Mouse (Mus musculus) ES-E14 (cell line): ENCODE data around the gene Prickle2.

Experiments
- CHD2 ChIP-seq: IDR thresholded peaks from 2 replicates; pipeline ENCODE4 v1.6.1; 2014; ENCODE audit warnings: mild to moderate bottlenecking, low read depth, low read length, inconsistent platforms
- HCFC1 ChIP-seq: IDR thresholded peaks from 2 replicates; pipeline ENCODE4 v1.6.1; 2012; ENCODE audit warnings: low read length, inconsistent platforms, borderline replicate concordance; ENCODE audit not compliant: insufficient read depth
- MAFK ChIP-seq: IDR thresholded peaks from 2 replicates; pipeline ENCODE4 v1.6.1; 2014; ENCODE audit warnings: mild to moderate bottlenecking, low read depth, low read length, inconsistent platforms; ENCODE audit not compliant: insufficient read depth
- ZC3H11A ChIP-seq: IDR thresholded peaks from 2 replicates; pipeline ENCODE4 v1.6.1; 2012; ENCODE audit warnings: low read depth, mild to moderate bottlenecking, inconsistent platforms, low read length, borderline replicate concordance
- ZNF384 ChIP-seq: IDR thresholded peaks from 2 replicates; pipeline ENCODE4 v1.6.1; 2012; ENCODE audit warnings: low read depth, low read length, inconsistent platforms

DNA sequence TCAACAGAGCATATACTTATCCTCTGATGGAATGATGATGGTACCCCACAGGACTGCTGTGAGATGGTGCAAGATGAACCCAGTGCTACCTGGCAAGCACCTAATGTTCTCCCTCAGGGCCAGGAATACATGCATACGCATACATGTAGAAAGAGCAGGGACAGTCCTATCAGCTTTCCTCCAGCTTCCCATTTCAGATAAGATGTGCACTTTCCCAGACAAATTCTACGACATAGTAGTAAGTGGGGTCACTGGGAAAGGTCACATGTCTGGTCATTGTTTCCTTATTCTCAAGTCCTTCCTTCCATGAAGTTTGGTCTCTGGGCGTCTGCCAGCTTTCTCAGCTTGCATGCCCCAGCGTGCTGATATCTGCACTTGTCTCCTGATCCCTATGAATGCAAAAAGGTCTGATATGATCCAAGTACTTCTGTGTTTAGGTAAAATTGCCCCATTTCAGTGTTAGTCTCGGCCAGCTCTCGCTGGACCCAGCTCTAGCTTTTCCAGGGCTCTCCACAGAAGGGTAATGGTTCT is 187.5 kb downstream of the Prickle2 start:
- TF ChIP-seq ZC3H11A (no peak), MAFK (no peak), ZNF384 (no peak), CHD2 (no peak), HCFC1 (no peak)
